Mouse (Mus musculus) olfactory bulb, adult 2 months (tissue): ENCODE data around the gene Hp1bp3.

Experiments
- CTCF ChIP-seq: fragments of 200-500 bp; IDR thresholded peaks from 2 replicates; pipeline ENCODE4 v1.5.1; 2012; ENCODE audit warnings: low read depth, mild to moderate bottlenecking, low read length, moderate library complexity; ENCODE audit not compliant: insufficient read depth
- POLR2A ChIP-seq: fragments of 200-500 bp; IDR thresholded peaks from 2 replicates; pipeline ENCODE4 v1.6.1; 2012; ENCODE audit warnings: mild to moderate bottlenecking, low read depth, low read length, moderate library complexity; ENCODE audit not compliant: insufficient read depth

DNA sequence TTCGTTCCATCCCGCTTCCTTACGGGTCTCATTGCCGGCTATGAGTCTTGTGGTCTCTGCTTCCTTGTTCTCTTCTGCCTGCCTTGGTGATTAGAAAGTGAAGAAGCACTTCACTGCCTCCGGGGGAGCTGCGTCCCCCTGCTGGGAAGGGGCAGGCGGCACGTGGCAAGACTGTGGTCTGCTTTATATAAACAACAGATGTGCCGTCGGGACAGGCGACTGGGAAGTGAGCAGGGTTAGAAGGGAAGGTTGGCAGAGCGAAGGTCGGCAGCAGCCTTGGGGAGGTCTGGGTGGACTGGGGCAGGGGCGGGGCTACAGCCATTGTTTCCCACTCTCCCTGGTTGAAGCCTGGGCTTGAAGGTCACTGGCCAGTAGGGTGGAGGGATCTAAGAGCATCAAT, 35.7 kb downstream of the Hp1bp3 start:
- no peak for TF ChIP-seq POLR2A
- TF ChIP-seq CTCF, result no peak
